Mouse (Mus musculus): Measurements from ENCODE around the gene AA792892.
"Not testable (repeated sequence)": the region's sequence is repeated elsewhere in the genome, so short reads cannot be mapped to it uniquely, and the experiment has no call there.

AA792892 gene

GRCm38 (mm10) chr5:94339449-94339848 is at the start of gene AA792892:
AA792892 (plus strand) TSS chr5:94339749.
- DNase-seq (ENCODE audit: low spot score): not testable (repeated sequence)

- DNase-seq (ENCODE audit: low spot score): not testable (repeated sequence)
Measured at GRCm38 (mm10) chr5:94306696-94307095, 32.9 kb upstream of the AA792892 start, which contains the start of gene A430089I19Rik. A430089I19Rik (minus strand) TSS chr5:94306796.

- not testable (repeated sequence) for DNase-seq (ENCODE audit: low spot score)
Measured at GRCm38 (mm10) chr5:94314135-94314534, 25.4 kb upstream of the AA792892 start, which contains the start of gene Gm6502. Gm6502 (plus strand) TSS chr5:94314435.

All from ovary, postnatal 36 days (tissue).